Mouse (Mus musculus) stomach, embryonic 16.5 days (tissue): ENCODE results near the gene Reln. TPM values are rescaled to one million over a fixed set of nuclear protein-coding genes. Genes with fewer than 3 reads are reported as not detected.

Experiments used
- ATAC-seq: fragments of 200-750 bp; cut with Nextera tagmentation; 2 replicates; pipeline ENCODE4 v1.8.0; 2017; ENCODE audit warnings: moderate number of reproducible peaks, moderate TSS enrichment; ENCODE audit not compliant: insufficient read depth, low FRiP score
- H3K27ac ChIP-seq: fragments of 300-500 bp; sonication (generic); 2 replicates; pipeline ENCODE4 v1.5.1; 2014; ENCODE audit warnings: low read length
- H3K27me3 ChIP-seq: fragments of 300-500 bp; sonication (generic); 2 replicates; pipeline ENCODE4 v1.6.1; 2014; ENCODE audit warnings: low read length, control low read depth, mixed read lengths; ENCODE audit not compliant: control insufficient read depth, insufficient read depth
- H3K36me3 ChIP-seq: fragments of 300-500 bp; sonication (generic); 2 replicates; pipeline ENCODE4 v1.6.1; 2014; ENCODE audit warnings: low read length; ENCODE audit not compliant: control insufficient read depth, insufficient read depth
- H3K4me1 ChIP-seq: fragments of 300-500 bp; sonication (generic); 2 replicates; pipeline ENCODE4 v1.6.1; 2014; ENCODE audit warnings: low read length, control low read depth, mixed read lengths; ENCODE audit not compliant: control insufficient read depth, insufficient read depth
- H3K4me2 ChIP-seq: fragments of 300-500 bp; sonication (generic); 2 replicates; pipeline ENCODE4 v1.6.1; 2014; ENCODE audit warnings: low read depth, low read length, mixed read lengths
- H3K4me3 ChIP-seq: fragments of 300-500 bp; sonication (generic); replicated peaks from 2 replicates; pipeline ENCODE4 v1.5.1; 2014; ENCODE audit warnings: mild to moderate bottlenecking, low read length
- H3K9ac ChIP-seq: fragments of 300-500 bp; sonication (generic); 2 replicates; pipeline ENCODE4 v1.6.1; 2014; ENCODE audit warnings: low read length
- H3K9me3 ChIP-seq: fragments of 300-500 bp; sonication (generic); replicated peaks from 2 replicates; pipeline ENCODE4 v1.6.1; 2016; ENCODE audit warnings: low read length, control low read depth; ENCODE audit not compliant: control insufficient read depth
- WGBS: fragments of 180-500 bp; shearing (Covaris S2); extraction: QIAGEN DNeasy Blood & Tissue Kit; methylation state at CpG from one replicate; pipeline ENCODE4 v1.1.7; 2014; 5-methylcytosine and 5-hydroxymethylcytosine counted together
- polyA plus RNA-seq: library from polyadenylated mRNA; unstranded; fragments of >200 nt; fragmentation: Nextera tagmentation; extraction: Ambion mirVana; gene quantifications from 2 replicates; pipeline ENCODE4 v1.2.1, GENCODE M21; 2015

Gene Reln
- polyA plus RNA-seq, 1 experiment from 2014 or later, result 4.7 TPM

GRCm38 (mm10) chr5:22027240-22027875 lies 317.1 kb downstream of the Reln start:
- H3K27me3 ChIP-seq, result no peaks in the 10 kb centered on the region
- H3K4me1 ChIP-seq, result no peaks in the 10 kb centered on the region
- H3K36me3 ChIP-seq, result no peaks in the 10 kb centered on the region
- no peak overlapping the region for H3K9ac ChIP-seq
- no peak overlapping the region for H3K27ac ChIP-seq
- no peak overlapping the region for H3K4me2 ChIP-seq
- 83% methylated on average over 6 of the region's 6 CpGs for WGBS
- H3K9me3 ChIP-seq, result no peaks in the 10 kb centered on the region
- H3K4me3 ChIP-seq, result no peak overlapping the region
- ATAC-seq, result no peak

DNA sequence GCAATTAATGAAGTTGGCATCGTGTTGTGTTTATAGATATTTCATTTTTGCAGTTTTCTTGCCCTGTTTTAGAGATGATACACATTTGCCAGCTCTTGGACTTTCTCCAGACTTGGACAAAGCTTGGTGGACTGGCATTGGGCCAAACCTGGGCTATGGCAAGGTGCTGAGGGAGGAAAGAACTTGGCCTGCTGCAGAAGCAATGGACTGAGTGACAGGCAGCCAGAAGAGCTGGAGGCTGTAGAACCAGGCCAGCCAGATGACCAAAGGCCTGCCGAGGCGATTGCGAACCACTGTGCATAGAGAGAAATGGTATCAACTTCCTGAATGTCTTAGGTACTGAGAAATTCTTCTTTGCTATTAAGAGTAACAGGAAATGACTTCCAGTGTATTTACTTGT lies 318.8 kb downstream of the Reln start:
- Histone ChIP-seq H3K9me3 (no peaks in the 10 kb centered on the region), H3K27ac (no peak overlapping the region), H3K9ac (no peak overlapping the region), H3K4me2 (no peak overlapping the region), H3K4me1 (no peaks in the 10 kb centered on the region), H3K36me3 (no peaks in the 10 kb centered on the region), H3K27me3 (no peaks in the 10 kb centered on the region), H3K4me3 (no peak overlapping the region)
- WGBS, result 86% methylated on average over 4 of the region's 4 CpGs
- no peak for ATAC-seq

DNA sequence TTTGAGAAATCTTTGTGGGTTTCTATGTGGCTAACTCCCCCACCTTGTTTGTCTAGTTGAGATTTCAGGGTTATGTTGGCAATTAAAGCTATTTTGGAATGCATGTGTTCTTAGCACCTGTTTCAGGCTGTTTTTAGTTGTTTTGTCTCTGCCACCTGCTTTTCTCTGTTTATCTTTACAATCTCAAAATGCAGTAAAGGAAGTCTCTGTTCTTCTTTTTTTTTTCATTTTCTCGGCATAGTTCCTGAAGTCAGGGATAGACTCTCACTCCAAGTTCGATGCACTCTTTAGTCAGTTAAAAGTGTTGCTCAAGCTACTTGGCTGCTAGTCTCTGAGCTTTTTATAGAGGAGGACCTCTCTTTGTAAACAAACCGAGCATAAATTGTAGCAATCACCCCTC lies 320.4 kb downstream of the Reln start:
- no peak overlapping the region for H3K27ac ChIP-seq
- ATAC-seq, result no peak
- 37% methylated on average over 3 of the region's 3 CpGs for WGBS
- no peaks in the 10 kb centered on the region for H3K27me3 ChIP-seq
- no peak overlapping the region for H3K4me3 ChIP-seq
- no peaks in the 10 kb centered on the region for H3K9me3 ChIP-seq
- no peaks in the 10 kb centered on the region for H3K4me1 ChIP-seq
- H3K36me3 ChIP-seq, result no peaks in the 10 kb centered on the region
- H3K9ac ChIP-seq, result no peak overlapping the region
- H3K4me2 ChIP-seq, result no peak overlapping the region

DNA sequence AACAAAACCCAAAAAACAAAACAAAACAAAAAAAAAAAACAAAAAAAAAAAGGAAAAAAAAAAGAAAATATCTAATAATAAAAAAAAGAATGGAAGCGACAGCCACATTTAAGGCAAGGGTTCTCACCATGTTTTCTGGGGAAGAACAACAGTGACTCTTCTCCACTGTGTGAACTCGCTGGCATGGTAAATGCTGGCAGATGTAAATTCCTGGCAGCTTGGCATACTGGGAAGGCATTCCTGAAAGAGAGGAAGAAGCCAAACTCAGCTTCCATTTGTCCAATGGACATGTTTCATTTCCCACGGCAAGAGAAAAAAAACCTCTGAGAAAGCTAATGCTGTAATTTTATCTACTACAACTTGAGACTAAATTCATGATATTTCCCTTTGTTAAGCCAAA lies 326.6 kb downstream of the Reln start:
- ATAC-seq, result no peak
- H3K27ac ChIP-seq, result no peak overlapping the region
- 75% methylated on average over 3 of the region's 3 CpGs for WGBS
- no peak overlapping the region for H3K4me2 ChIP-seq
- no peaks in the 10 kb centered on the region for H3K27me3 ChIP-seq
- H3K4me3 ChIP-seq, result no peak overlapping the region
- H3K9me3 ChIP-seq, result no peaks in the 10 kb centered on the region
- no peaks in the 10 kb centered on the region for H3K36me3 ChIP-seq
- H3K4me1 ChIP-seq, result no peaks in the 10 kb centered on the region
- no peak overlapping the region for H3K9ac ChIP-seq

- WGBS, result 84% methylated on average over 3 of the region's 3 CpGs
- Histone ChIP-seq H3K9ac (no peak overlapping the region), H3K4me1 (no peaks in the 10 kb centered on the region), H3K4me3 (no peak overlapping the region), H3K36me3 (no peaks in the 10 kb centered on the region), H3K27me3 (no peaks in the 10 kb centered on the region), H3K4me2 (no peak overlapping the region), H3K27ac (no peak overlapping the region), H3K9me3 (no peaks in the 10 kb centered on the region)
- no peak for ATAC-seq
These were observed 330.0 kb downstream of the Reln start for GRCm38 (mm10) chr5:22014459-22014858.

DNA sequence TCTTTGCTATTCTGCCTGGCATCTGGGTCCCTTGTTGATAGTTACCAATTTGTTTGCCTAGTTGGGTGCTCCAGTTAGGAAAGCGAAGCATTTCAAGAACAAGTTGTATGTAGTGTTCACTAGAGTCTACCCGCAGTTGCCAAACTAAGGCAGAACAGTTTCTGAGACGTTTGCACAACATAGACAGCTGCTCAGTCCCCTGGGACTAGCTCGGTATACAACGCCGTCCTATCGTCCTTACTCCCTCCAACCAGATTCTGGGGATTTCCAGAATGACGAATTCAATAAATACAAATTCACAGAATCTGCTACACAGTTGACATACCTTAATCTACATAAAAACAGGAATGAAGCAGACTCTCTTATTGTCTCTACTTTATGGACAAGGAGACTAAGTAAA lies 335.4 kb downstream of the Reln start:
- ATAC-seq, result no peak
- no peaks in the 10 kb centered on the region for H3K9me3 ChIP-seq
- no peak overlapping the region for H3K4me2 ChIP-seq
- no peak overlapping the region for H3K27ac ChIP-seq
- 89% methylated on average over 8 of the region's 8 CpGs for WGBS
- H3K27me3 ChIP-seq, result no peaks in the 10 kb centered on the region
- no peaks in the 10 kb centered on the region for H3K4me1 ChIP-seq
- no peak overlapping the region for H3K9ac ChIP-seq
- H3K4me3 ChIP-seq, result no peak overlapping the region
- no peaks in the 10 kb centered on the region for H3K36me3 ChIP-seq

DNA sequence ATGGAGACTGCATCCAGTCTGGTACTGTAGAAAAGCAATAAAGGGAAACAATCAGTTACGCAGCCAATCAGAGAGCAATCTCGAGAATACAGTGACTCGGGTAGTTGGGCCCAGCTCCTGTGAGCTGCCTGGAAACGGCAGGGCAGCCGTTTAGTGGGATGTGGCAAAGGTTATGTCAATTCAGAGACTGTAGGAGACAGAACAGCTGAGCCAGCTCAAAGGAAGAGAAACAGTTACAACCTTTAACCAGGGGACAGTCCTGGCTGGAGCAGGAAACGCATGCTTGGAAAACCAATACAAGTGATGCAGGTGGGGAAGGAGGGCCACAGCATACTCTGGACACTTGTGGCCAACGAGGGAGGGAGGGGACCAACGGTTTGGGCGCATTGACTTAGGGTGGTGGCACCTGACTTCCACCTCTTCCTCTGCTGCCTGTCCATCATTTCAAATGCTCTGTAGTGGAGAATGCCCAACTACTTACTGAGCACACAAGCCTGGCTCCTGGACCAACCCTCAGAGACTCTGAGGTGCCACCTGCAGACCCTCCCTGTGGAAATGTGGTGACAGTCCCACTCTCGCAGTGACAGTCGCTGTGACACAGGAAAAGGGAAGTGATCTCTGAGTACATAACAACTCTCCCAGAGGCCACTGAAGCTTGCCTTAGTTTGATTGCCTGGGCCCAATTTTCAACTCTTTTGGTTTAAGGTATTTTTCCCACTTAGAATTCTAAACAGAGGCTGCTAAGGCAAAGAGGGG lies 337.0 kb downstream of the Reln start:
- 45% methylated on average over 11 of the region's 11 CpGs for WGBS
- Histone ChIP-seq H3K27ac (no peak overlapping the region), H3K27me3 (no peaks in the 10 kb centered on the region), H3K36me3 (no peaks in the 10 kb centered on the region), H3K4me3 (no peak overlapping the region), H3K4me2 (no peak overlapping the region), H3K4me1 (no peaks in the 10 kb centered on the region), H3K9ac (no peak overlapping the region), H3K9me3 (no peaks in the 10 kb centered on the region)
- ATAC-seq, result peak; percentile 29; the same call in 1 of the 2 replicates

- no peak overlapping the region for H3K4me3 ChIP-seq
- H3K4me1 ChIP-seq, result no peaks in the 10 kb centered on the region
- no peak overlapping the region for H3K9ac ChIP-seq
- no peaks in the 10 kb centered on the region for H3K27me3 ChIP-seq
- 66% methylated on average over 4 of the region's 4 CpGs for WGBS
- ATAC-seq, result no peak
- H3K9me3 ChIP-seq, result no peaks in the 10 kb centered on the region
- no peaks in the 10 kb centered on the region for H3K36me3 ChIP-seq
- no peak overlapping the region for H3K27ac ChIP-seq
- H3K4me2 ChIP-seq, result no peak overlapping the region
These were observed 340.6 kb downstream of the Reln start for GRCm38 (mm10) chr5:22003858-22004257.

DNA sequence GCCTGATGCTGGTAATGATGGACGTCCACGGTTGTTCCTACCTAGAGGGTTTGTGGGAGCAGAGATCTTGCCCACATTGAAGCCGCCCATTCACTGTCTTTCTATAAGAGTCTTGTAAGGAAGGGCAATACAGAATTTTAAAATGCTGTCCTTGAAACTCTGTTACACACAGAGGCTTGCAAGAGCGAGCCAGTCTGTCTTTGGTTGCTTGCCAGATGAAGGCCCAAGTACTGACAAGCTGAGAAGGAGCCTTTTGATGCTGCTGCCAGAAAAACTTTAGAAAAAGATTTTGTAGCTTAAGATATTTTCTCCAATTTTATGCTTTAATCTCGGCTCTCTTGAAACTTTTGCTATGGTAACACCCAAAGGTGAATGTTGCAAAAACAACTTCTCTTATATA lies 356.8 kb downstream of the Reln start:
- Histone ChIP-seq H3K9ac (no peak overlapping the region), H3K27me3 (no peaks in the 10 kb centered on the region), H3K4me1 (no peaks in the 10 kb centered on the region), H3K9me3 (no peaks in the 10 kb centered on the region; the same call in 1 of the 2 replicates), H3K4me3 (no peak overlapping the region), H3K4me2 (no peak overlapping the region), H3K27ac (no peak overlapping the region), H3K36me3 (no peaks in the 10 kb centered on the region)
- ATAC-seq, result no peak
- 84% methylated on average over 5 of the region's 5 CpGs for WGBS
